Comparison of ENCODE assay signal across 29 mouse cellular contexts in genomic region chr2:50179164-50179563, GRCm38 (mm10).
DNase-seq lines count a peak whose midpoint lies in the region; ATAC-seq and TF ChIP-seq lines count a peak whose summit lies in the region.
"Had no signal": no experiment of that assay in that cellular context is flagged by ENCODE, and none has a peak within 500 bp of the region (broad histone marks: within the 10 kb centered on the region; RNA-seq: fewer than 3 reads in every experiment).

No protein-coding gene starts in this region.

- H3K27ac ChIP-seq in forebrain, embryonic 13.5 days: no peak overlapping the region
- H3K27ac ChIP-seq in forebrain, embryonic 10.5 days: no peak overlapping the region
- H3K27ac ChIP-seq in layer of hippocampus, adult 2 months: no peak overlapping the region
- H3K27ac ChIP-seq in intestine, embryonic 15.5 days: no peak overlapping the region
- H3K27ac ChIP-seq: embryonic facial prominence, embryonic 13.5 days; hindbrain, embryonic 13.5 days; liver, embryonic 14.5 days; macrophage; midbrain, embryonic 13.5 days; neural tube, embryonic 13.5 days had no signal

- no peak overlapping the region for H3K9ac ChIP-seq in forebrain, embryonic 13.5 days
- H3K9ac ChIP-seq in intestine, embryonic 15.5 days: no peak overlapping the region
- H3K9ac ChIP-seq: embryonic facial prominence, embryonic 13.5 days; hindbrain, embryonic 13.5 days; liver, embryonic 14.5 days; midbrain, embryonic 13.5 days; neural tube, embryonic 13.5 days had no signal

- WGBS in forebrain, embryonic 13.5 days: 71% methylated on average over 5 of the region's 5 CpGs
- 94% methylated on average over 5 of the region's 5 CpGs for WGBS in forebrain, embryonic 10.5 days
- 86% methylated on average over 5 of the region's 5 CpGs for WGBS in intestine, embryonic 15.5 days

- H3K27me3 ChIP-seq in forebrain, embryonic 13.5 days: no peaks in the 10 kb centered on the region
- no peaks in the 10 kb centered on the region for H3K27me3 ChIP-seq in forebrain, embryonic 10.5 days (ENCODE audit: poor library complexity, severe bottlenecking)
- no peaks in the 10 kb centered on the region for H3K27me3 ChIP-seq in intestine, embryonic 15.5 days (replicated peaks)
- H3K27me3 ChIP-seq: CH12.LX; embryonic facial prominence, embryonic 13.5 days; hindbrain, embryonic 13.5 days; midbrain, embryonic 13.5 days; neural tube, embryonic 13.5 days had no signal

- TF ChIP-seq CTCF in layer of hippocampus, adult 2 months (conservative IDR thresholded peaks at IDR 0.05): no peak

- no peak for DNase-seq in forebrain, embryonic 10.5 days (ENCODE audit: extremely low spot score, low spot score)
- DNase-seq in layer of hippocampus, adult 2 months (ENCODE audit: low spot score in 2 of 2): peak; percentile 16 to 37
- DNase-seq in layer of hippocampus, postnatal 25 days (ENCODE audit: extremely low spot score in 1 of 2, low spot score in 1 of 2): no peak
- DNase-seq in brain, embryonic 18.5 days (ENCODE audit: low read depth, low spot score): peak; percentile 58
- DNase-seq in telencephalon, adult 2 months (ENCODE audit: low read depth, low spot score): peak; percentile 24
- DNase-seq: adrenal gland, adult 2 months; adrenal gland, postnatal 36 days; cerebellum, adult 11-12 months; cerebellum, adult 9-11 months; gastrocnemius, postnatal 25 days; heart, adult 18-20 months; heart, postnatal 4 days; kidney, adult 9 months; kidney, postnatal 10 days; liver; lung, adult 2 months; lung, postnatal 10 days had no signal

- H3K4me2 ChIP-seq in forebrain, embryonic 13.5 days: no peak overlapping the region
- no peak overlapping the region for H3K4me2 ChIP-seq in intestine, embryonic 15.5 days (replicated peaks)
- H3K4me2 ChIP-seq: embryonic facial prominence, embryonic 13.5 days; heart, embryonic 11.5 days; hindbrain, embryonic 13.5 days; midbrain, embryonic 13.5 days; neural tube, embryonic 13.5 days had no signal

- peaks cover 5% of the 10 kb centered on the region for H3K4me1 ChIP-seq in forebrain, embryonic 13.5 days
- peaks cover 19% of the 10 kb centered on the region for H3K4me1 ChIP-seq in forebrain, embryonic 10.5 days
- H3K4me1 ChIP-seq in intestine, embryonic 15.5 days (replicated peaks): peaks cover 8% of the 10 kb centered on the region; the same call in 1 of the 2 replicates
- H3K4me1 ChIP-seq: hindbrain, embryonic 13.5 days; neural tube, embryonic 13.5 days had no signal

- no peaks in the 10 kb centered on the region for H3K36me3 ChIP-seq in forebrain, embryonic 13.5 days (ENCODE audit: poor library complexity, severe bottlenecking)
- H3K36me3 ChIP-seq in forebrain, embryonic 10.5 days (replicated peaks): no peaks in the 10 kb centered on the region
- no peaks in the 10 kb centered on the region for H3K36me3 ChIP-seq in intestine, embryonic 15.5 days
- H3K36me3 ChIP-seq: embryonic facial prominence, embryonic 13.5 days; hindbrain, embryonic 13.5 days; midbrain, embryonic 13.5 days; neural tube, embryonic 13.5 days had no signal

- no peaks in the 10 kb centered on the region for H3K9me3 ChIP-seq in forebrain, embryonic 13.5 days (replicated peaks)
- H3K9me3 ChIP-seq in forebrain, embryonic 10.5 days: no peaks in the 10 kb centered on the region
- H3K9me3 ChIP-seq in intestine, embryonic 15.5 days: no peaks in the 10 kb centered on the region
- H3K9me3 ChIP-seq: embryonic facial prominence, embryonic 13.5 days; hindbrain, embryonic 13.5 days; midbrain, embryonic 13.5 days; neural tube, embryonic 13.5 days had no signal

- H3K4me3 ChIP-seq in forebrain, embryonic 13.5 days: no peak overlapping the region
- no peak overlapping the region for H3K4me3 ChIP-seq in forebrain, embryonic 10.5 days
- no peak overlapping the region for H3K4me3 ChIP-seq in layer of hippocampus, adult 2 months
- no peak overlapping the region for H3K4me3 ChIP-seq in intestine, embryonic 15.5 days (replicated peaks)
- H3K4me3 ChIP-seq: embryonic facial prominence, embryonic 13.5 days; hindbrain, embryonic 13.5 days; midbrain, embryonic 13.5 days; neural tube, embryonic 13.5 days had no signal

- peak; percentile 75; the same call in 1 of the 2 replicates for ATAC-seq in forebrain, embryonic 13.5 days
- no peak for ATAC-seq in intestine, embryonic 15.5 days
- ATAC-seq: activated CD4-positive, CD25-positive, alpha-beta regulatory T cell, adult 4 months; intestine, postnatal 0 days; midbrain, embryonic 13.5 days had no signal

Comparison
In these comparisons a context has a peak if more than half of its experiments do, and no peak if none do; other contexts are left out.
1. DNase-seq: peak in layer of hippocampus, adult 2 months (2 of 2), brain, embryonic 18.5 days (single experiment) and telencephalon, adult 2 months (single experiment); none in forebrain, embryonic 10.5 days (single experiment) and layer of hippocampus, postnatal 25 days (0 of 2).